Mouse (Mus musculus) liver, postnatal 0 days (tissue): Measurements from ENCODE around the gene Tradd. TPM values are rescaled to one million over a fixed set of nuclear protein-coding genes. Genes with fewer than 3 reads are reported as not detected.
A peak's percentile ranks its signal among the peaks of the same experiment; 100 is the strongest.

ENCODE experiments used
- ATAC-seq: fragments of 200-750 bp; cut with Nextera tagmentation; 2 replicates; pipeline ENCODE4 v1.8.0; 2017; ENCODE audit warnings: mild to moderate bottlenecking, moderate library complexity
- DNase-seq: peaks from one replicate; pipeline ENCODE4 v3.0.0-alpha.2; 2016
- H3K27ac ChIP-seq: fragments of 300-500 bp; sonication (generic); 2 replicates; pipeline ENCODE4 v1.5.1; 2014; ENCODE audit warnings: antibody characterized with exemption, moderate library complexity, mild to moderate bottlenecking, low read depth
- H3K27me3 ChIP-seq: fragments of 300-500 bp; sonication (generic); 2 replicates; pipeline ENCODE4 v1.6.1; 2014; ENCODE audit warnings: low read length, control low read depth, mixed read lengths; ENCODE audit not compliant: insufficient read depth
- H3K36me3 ChIP-seq: fragments of 300-500 bp; sonication (generic); replicated peaks from 2 replicates; pipeline ENCODE4 v1.6.1; 2014; ENCODE audit warnings: mild to moderate bottlenecking, control low read depth, low read length, moderate library complexity, mixed read lengths; ENCODE audit not compliant: insufficient read depth
- H3K4me1 ChIP-seq: fragments of 300-500 bp; sonication (generic); 2 replicates; pipeline ENCODE4 v1.6.1; 2014; ENCODE audit warnings: antibody characterized with exemption, mild to moderate bottlenecking, control low read depth; ENCODE audit not compliant: insufficient read depth
- H3K4me2 ChIP-seq: fragments of 300-500 bp; sonication (generic); 2 replicates; pipeline ENCODE4 v1.6.1; 2014; ENCODE audit warnings: low read depth, mild to moderate bottlenecking, low read length, moderate library complexity, mixed read lengths
- H3K4me3 ChIP-seq: fragments of 300-500 bp; sonication (generic); 2 replicates; pipeline ENCODE4 v1.5.1; 2014; ENCODE audit warnings: low read depth, low read length
- H3K9ac ChIP-seq: fragments of 300-500 bp; sonication (generic); replicated peaks from 2 replicates; pipeline ENCODE4 v1.6.1; 2014; ENCODE audit warnings: mild to moderate bottlenecking, moderate library complexity
- H3K9me3 ChIP-seq: fragments of 300-500 bp; sonication (generic); 2 replicates; pipeline ENCODE4 v1.6.1; 2016; ENCODE audit warnings: mild to moderate bottlenecking, control low read depth, low read length, mixed read lengths
- CTCF ChIP-seq: sonication (generic); IDR thresholded peaks from 2 replicates; pipeline ENCODE4 v1.5.1; 2016; ENCODE audit warnings: antibody characterized with exemption, low read depth
- EP300 ChIP-seq: IDR thresholded peaks from 2 replicates; pipeline ENCODE4 v1.6.1; 2016; ENCODE audit warnings: antibody characterized with exemption, low read depth, mild to moderate bottlenecking
- WGBS: fragments of 180-500 bp; shearing (Covaris S2); extraction: QIAGEN DNeasy Blood & Tissue Kit; methylation state at CpG from one replicate; pipeline ENCODE4 v1.1.7; 2014; ENCODE audit not compliant: insufficient replicate concordance; 5-methylcytosine and 5-hydroxymethylcytosine counted together
- polyA plus RNA-seq: library from polyadenylated mRNA; unstranded; fragments of >200 nt; fragmentation: Nextera tagmentation; extraction: Ambion mirVana; gene quantifications from 2 replicates; pipeline ENCODE4 v1.2.1, GENCODE M21; 2015

Tradd gene
- polyA plus RNA-seq, 1 experiment from 2014 or later: 14.3 TPM

DNA sequence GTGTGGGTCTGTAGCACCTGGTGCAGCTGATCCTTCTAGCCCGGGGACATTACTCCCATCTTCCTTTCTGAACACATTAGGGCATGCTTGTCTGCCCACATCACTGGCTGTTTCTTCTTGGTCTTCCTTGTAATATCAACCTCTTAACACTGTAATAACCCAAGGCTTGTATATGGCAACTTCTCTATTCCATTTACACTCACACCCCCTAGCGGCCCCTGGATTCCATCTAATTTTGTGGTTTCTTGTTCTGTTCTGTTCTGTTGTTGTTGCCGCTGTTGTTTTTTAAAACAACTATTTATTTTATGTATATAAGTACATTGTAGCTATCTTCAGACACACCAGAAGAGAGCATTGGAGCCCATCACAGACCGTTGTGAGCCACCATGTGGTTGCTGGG is 22.5 kb upstream of the Tradd start:
- DNase-seq: no peak
- ATAC-seq: no peak
- no peak overlapping the region for H3K9ac ChIP-seq
- peaks cover 14% of the 10 kb centered on the region for H3K27me3 ChIP-seq
- no peak overlapping the region for H3K27ac ChIP-seq
- WGBS: 84% methylated on average over 4 of the region's 4 CpGs
- no peaks in the 10 kb centered on the region for H3K9me3 ChIP-seq
- no peak overlapping the region for H3K4me2 ChIP-seq
- no peak overlapping the region for H3K4me3 ChIP-seq
- TF ChIP-seq EP300: no peak
- no peak for TF ChIP-seq CTCF
- H3K36me3 ChIP-seq: no peaks in the 10 kb centered on the region
- peaks cover 27% of the 10 kb centered on the region for H3K4me1 ChIP-seq

DNA sequence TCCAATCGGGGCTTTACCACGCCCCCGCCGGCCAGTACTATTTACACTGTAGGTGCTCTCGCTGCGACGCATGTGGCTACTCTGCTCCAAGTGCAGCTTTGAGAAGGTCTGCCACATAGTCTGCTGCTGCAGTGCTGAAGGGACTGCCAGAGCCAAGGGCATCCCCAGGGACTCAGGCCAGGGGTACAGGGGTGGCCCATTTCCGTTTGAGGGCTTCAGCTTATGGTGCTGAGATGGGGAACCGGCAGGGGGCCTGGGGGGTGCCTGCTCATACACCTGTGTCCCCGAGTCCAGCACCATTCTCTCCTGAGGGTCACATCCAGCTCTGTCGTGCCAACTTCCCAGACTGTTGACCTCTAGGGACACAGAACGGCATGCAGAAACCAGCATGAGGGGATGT is 21.1 kb upstream of the Tradd start:
- Histone ChIP-seq H3K4me1 (peaks cover 25% of the 10 kb centered on the region), H3K27ac (no peak overlapping the region), H3K9me3 (no peaks in the 10 kb centered on the region), H3K4me2 (no peak overlapping the region), H3K27me3 (peaks cover 11% of the 10 kb centered on the region), H3K36me3 (no peaks in the 10 kb centered on the region), H3K9ac (no peak overlapping the region), H3K4me3 (no peak overlapping the region)
- WGBS: 54% methylated on average over 12 of the region's 12 CpGs
- ATAC-seq (no peak), DNase-seq (no peak)
- no peak for TF ChIP-seq CTCF
- no peak for TF ChIP-seq EP300

DNA sequence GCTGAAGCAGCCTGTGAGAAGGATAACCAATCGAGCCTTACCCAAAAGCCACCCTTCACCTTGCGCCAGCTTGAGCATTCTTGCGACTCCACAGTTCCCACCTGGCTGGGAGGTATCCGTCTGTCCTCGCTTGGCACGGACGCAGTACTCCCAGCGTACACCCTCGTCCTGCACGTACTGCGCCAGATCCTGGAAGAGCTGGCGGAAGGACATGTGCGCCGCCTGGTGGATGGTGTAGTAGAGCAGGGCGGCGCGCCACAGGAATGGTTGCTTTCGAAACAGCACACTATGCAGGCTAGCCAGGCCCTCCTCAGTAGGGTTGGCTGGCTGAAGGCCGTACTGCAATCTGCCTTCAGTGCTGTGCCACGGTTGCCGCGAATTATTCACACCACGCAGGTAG is 18.7 kb upstream of the Tradd start:
- DNase-seq: peak; percentile 81
- peak; percentile 97 for TF ChIP-seq CTCF
- TF ChIP-seq EP300: no peak
- peak overlapping the region; percentile 33; the same call in 1 of the 2 replicates for H3K4me2 ChIP-seq
- no peak overlapping the region for H3K27ac ChIP-seq
- H3K27me3 ChIP-seq: peaks cover 23% of the 10 kb centered on the region
- ATAC-seq: peak; percentile 86
- no peak overlapping the region for H3K9ac ChIP-seq
- H3K36me3 ChIP-seq: no peaks in the 10 kb centered on the region
- no peak overlapping the region for H3K4me3 ChIP-seq
- H3K4me1 ChIP-seq: peaks cover 15% of the 10 kb centered on the region
- 23% methylated on average over 23 of the region's 23 CpGs for WGBS
- no peaks in the 10 kb centered on the region for H3K9me3 ChIP-seq

DNA sequence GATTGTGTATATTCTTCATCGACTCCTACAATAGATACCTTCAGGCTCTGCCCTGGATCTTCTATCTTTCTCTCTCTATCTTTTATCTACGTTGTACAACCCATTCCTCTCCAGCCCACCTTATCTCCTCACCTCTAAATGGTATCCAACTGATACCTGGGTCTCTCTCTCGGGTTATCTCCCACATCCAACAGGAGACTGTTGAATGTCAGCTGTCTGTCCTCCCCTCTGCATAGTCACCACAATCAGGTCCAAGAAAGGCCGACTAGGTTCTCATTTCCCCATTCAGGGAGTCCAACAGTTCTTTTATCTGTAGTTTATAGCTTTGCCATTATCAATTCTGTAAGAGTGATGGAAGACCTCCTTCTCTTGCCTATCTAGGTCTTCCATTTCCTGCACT is 17.8 kb upstream of the Tradd start:
- ATAC-seq (no peak), DNase-seq (no peak)
- Histone ChIP-seq H3K27me3 (peaks cover 31% of the 10 kb centered on the region), H3K27ac (no peak overlapping the region), H3K36me3 (no peaks in the 10 kb centered on the region), H3K4me1 (peaks cover 15% of the 10 kb centered on the region), H3K9me3 (no peaks in the 10 kb centered on the region), H3K4me2 (no peak overlapping the region), H3K4me3 (no peak overlapping the region), H3K9ac (no peak overlapping the region)
- TF ChIP-seq CTCF (no peak), EP300 (no peak)
- 56% methylated on average over 4 of the region's 4 CpGs for WGBS

DNA sequence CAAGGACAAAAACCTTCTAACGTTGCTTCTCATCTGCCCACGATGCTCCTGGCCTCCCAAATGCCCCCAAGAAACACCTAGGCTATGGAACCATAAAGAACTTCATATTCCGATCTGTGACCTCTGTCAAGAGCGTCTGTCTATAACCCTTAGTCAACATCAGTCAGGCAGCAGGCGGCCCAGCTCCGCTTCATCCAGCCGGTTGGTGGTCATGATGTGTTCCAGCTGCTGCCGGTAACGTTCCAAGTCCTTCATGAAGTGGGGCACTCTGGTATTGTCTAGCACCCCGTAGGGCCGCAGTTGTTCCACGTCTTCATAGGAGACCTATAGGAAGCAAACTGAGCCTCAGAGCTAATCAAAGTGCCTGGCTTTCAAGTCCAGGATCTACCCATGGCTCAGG is 17.4 kb upstream of the Tradd start:
- ATAC-seq (no peak), DNase-seq (no peak)
- Histone ChIP-seq H3K9me3 (no peaks in the 10 kb centered on the region), H3K4me1 (peaks cover 15% of the 10 kb centered on the region), H3K27me3 (peaks cover 35% of the 10 kb centered on the region), H3K4me2 (no peak overlapping the region), H3K36me3 (no peaks in the 10 kb centered on the region), H3K4me3 (no peak overlapping the region), H3K27ac (no peak overlapping the region), H3K9ac (no peak overlapping the region)
- TF ChIP-seq EP300 (no peak), CTCF (no peak)
- WGBS: 85% methylated on average over 12 of the region's 12 CpGs

DNA sequence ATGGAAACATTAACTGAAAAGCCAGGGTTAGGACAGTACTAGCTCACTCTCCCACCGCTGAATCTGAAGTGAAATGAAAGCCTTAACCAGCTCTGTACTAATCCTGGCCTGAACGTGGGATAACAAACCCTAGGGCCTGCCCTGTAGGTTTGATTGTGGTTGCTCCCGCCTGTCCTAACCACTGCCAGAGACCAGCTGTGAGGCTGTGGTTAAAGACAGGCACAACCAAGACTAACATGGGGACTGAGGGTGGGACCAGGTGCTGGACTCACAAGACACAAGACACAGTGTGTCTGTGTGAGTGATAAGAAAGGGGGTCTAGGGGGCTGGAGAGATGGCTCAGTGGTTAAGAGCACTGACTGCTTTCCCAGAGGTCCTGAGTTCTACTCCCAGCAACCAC is 16.2 kb upstream of the Tradd start:
- TF ChIP-seq CTCF (no peak), EP300 (no peak)
- no peak for DNase-seq
- 51% methylated on average over 3 of the region's 3 CpGs for WGBS

DNA sequence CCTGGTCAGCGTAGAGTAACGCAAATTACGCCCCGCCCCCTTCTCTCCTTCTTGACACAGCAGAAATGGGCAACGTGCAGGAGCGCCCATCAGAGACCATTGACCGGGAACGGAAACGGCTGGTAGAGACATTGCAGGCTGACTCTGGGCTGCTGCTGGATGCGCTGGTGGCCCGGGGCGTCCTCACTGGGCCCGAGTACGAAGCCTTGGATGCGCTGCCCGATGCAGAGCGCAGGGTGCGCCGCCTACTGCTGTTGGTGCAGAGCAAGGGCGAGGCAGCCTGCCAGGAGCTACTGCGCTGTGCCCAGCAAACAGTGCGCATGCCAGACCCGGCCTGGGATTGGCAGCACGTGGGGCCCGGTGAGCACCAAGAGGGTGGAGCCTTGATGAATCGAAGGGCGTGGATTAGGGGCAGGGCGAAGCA is 14.5 kb upstream of the Tradd start:
- H3K9ac ChIP-seq: no peak overlapping the region
- H3K27me3 ChIP-seq: peaks cover 61% of the 10 kb centered on the region
- peaks cover 23% of the 10 kb centered on the region for H3K4me1 ChIP-seq
- H3K4me3 ChIP-seq: peak overlapping the region; percentile 4; the same call in 1 of the 2 replicates
- ATAC-seq: peak; percentile 67
- peak; percentile 62 for DNase-seq
- no peaks in the 10 kb centered on the region for H3K9me3 ChIP-seq
- no peaks in the 10 kb centered on the region for H3K36me3 ChIP-seq
- 1% methylated on average over 28 of the region's 28 CpGs for WGBS
- TF ChIP-seq EP300 (no peak), CTCF (peak; percentile 36; the same call in 1 of the 2 replicates)
- H3K4me2 ChIP-seq: peak overlapping the region; percentile 40
- no peak overlapping the region for H3K27ac ChIP-seq

More for the DNA sequence above, 16.2 kb upstream of the Tradd start:
- H3K4me1 ChIP-seq: peaks cover 23% of the 10 kb centered on the region
- no peak for ATAC-seq
- no peaks in the 10 kb centered on the region for H3K9me3 ChIP-seq
- H3K4me2 ChIP-seq: no peak overlapping the region
- peaks cover 46% of the 10 kb centered on the region for H3K27me3 ChIP-seq
- no peak overlapping the region for H3K4me3 ChIP-seq
- H3K27ac ChIP-seq: no peak overlapping the region
- no peaks in the 10 kb centered on the region for H3K36me3 ChIP-seq
- no peak overlapping the region for H3K9ac ChIP-seq
